Mouse (Mus musculus): ENCODE measurements at regions not wholly inside any gene's neighbourhood (a gene's known extent, or its start where the extent isn't known, plus 50 kb on each side); places are given as distances from the start of the nearest gene placed in this dataset.

DNA sequence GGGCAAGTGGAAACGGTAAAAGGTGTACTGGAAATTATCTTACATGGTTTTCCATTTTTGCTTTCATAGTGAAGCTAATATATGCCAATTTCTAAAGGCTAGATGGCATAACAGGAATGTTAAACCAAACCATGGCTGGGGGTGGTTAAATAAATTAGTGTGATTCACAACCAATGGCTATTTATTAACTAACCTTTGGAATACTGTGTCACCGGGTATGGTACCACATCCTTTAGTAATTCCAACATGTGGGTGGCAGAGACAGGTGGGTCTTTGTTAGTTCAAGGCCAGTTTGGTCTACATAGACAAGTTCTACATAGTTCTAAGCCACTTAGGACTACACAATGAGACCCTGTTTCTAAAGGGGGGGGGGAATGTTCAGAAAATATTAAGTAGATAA is 179.8 kb upstream of the Plxnc1 start:
- DNase-seq (ENCODE audit: low spot score in 2 of 2): no peak

- no peak for DNase-seq (ENCODE audit: low spot score in 2 of 2)
Measured at GRCm38 (mm10) chr10:95120007-95120406, 175.4 kb upstream of the Plxnc1 start.

DNA sequence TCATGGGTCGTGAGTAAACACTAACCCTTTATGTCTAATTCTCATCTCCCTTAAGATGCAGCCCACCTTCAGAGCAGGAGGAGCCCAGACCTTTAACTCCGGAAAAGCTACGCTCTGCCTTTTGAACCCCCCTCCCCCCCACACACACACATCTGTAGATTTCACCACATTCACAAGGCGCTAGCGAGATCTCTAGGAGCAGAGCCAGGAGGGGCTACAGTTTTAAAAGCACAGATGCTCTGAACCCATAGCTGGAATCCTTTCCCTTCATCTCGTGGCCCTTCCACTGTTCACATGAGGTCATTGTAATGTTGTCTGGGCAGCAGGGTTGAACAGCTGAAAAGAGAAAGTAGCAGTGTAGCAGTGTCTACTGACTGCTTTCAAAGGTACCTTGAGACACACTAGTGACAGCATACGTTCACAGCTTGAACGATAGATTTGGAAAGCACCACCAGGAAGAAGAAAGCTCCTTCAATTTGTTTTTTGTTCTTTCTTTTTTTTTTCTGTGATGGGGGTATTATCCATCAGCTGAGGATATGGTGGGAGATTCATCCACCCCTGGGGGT is 174.2 kb upstream of the Plxnc1 start:
- no peak for DNase-seq (ENCODE audit: low spot score in 2 of 2)

- DNase-seq (ENCODE audit: low spot score in 2 of 2): no peak
Measured at GRCm38 (mm10) chr10:95117731-95118212, 173.1 kb upstream of the Plxnc1 start.

DNA sequence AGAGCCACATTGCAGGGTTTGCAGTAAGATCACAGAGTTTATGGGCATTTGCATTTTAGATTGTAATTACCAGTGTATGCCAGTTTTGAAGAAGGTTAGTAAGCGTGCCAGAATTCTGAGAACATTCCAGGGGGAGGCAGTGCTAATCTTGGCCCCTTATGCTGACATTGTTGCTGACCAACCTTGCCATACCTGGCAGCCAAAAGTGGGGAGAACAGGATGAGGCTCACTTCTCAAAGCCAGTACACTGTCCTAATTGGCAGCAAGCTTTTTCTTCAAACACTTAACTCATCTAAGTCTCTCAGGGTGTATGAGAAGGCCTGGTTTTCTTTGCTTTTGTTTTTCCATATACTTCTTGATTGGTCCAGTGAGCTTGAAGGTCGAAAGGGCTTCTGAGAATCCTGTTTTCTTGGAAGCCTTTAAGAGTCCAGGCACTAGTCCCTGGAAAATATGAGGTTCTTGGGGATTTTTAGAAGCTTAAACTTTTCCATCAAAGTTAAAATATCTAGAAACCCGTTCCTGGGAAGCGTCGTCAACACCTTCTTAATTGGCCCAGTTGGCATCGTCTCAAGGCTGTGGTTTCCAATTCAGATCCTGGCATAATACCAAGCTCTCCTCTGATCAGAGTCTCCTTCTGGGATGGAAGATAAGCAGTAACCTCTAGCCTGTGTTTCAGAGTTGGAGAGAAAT is 172.6 kb upstream of the Plxnc1 start:
- no peak for DNase-seq (ENCODE audit: low spot score in 2 of 2)

GRCm38 (mm10) chr10:95116579-95117011 is 172.0 kb upstream of the Plxnc1 start:
- no peak for DNase-seq (ENCODE audit: low spot score in 2 of 2)

- DNase-seq (ENCODE audit: low spot score in 2 of 2): no peak
Measured at GRCm38 (mm10) chr10:95112837-95113388, 168.3 kb upstream of the Plxnc1 start.

DNA sequence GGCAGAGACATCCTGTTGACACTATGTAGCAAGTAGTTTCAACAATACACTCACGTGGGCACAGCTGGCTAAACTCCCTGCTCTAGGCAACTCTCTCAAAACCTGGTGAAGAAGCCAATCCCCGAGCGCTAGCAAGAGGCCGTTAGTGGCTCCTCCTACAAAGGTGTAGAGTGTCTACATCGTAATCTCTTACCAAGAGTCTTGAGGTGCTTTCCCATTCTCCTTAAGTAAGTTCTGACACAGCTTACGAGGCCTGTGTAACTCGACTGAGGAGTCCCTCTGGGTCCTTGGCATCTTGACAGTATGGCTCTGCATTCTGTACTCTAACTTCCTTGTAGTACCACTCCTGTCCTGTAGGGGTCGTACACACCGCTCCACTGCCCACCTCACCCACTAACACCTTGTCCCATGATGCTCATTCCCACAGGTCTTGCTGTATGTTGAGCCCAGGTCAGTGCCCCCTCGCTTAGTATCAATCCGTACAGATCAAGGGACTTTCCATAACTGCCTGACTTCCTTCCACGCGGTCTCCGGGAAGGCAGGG is 167.7 kb upstream of the Plxnc1 start:
- DNase-seq (ENCODE audit: low spot score in 2 of 2): no peak

- no peak for DNase-seq (ENCODE audit: low spot score in 2 of 2)
Measured at GRCm38 (mm10) chr10:95110786-95111185, 166.2 kb upstream of the Plxnc1 start.

- DNase-seq (ENCODE audit: low spot score in 2 of 2): no peak
Measured at GRCm38 (mm10) chr10:95109576-95109975, 164.9 kb upstream of the Plxnc1 start.

GRCm38 (mm10) chr10:95107532-95108251 is 163.1 kb upstream of the Plxnc1 start:
- DNase-seq (ENCODE audit: low spot score in 2 of 2): no peak

DNA sequence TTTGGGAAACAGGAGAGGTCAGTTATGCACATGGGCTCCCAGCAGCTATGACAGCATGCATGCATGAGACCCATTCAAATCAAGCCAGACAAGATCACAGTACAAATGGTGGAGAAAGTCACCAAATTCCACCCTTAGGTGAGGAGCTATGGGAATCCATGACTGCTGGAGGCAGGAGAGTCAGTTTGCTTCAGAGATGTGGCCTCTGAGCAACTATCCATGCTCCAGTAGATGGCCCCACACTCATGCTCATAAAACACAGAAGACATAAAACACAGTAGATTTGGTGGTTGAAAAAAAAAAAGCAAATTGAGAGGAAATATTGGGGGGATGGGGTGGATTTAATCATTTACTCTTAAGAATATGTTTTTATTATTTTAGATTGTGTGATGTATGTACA is 159.2 kb upstream of the Plxnc1 start:
- DNase-seq (ENCODE audit: low spot score in 2 of 2): peak in 1 of 2 experiments; percentile 42

GRCm38 (mm10) chr10:95102981-95103380 is 158.3 kb upstream of the Plxnc1 start:
- no peak for DNase-seq (ENCODE audit: low spot score in 2 of 2)

DNA sequence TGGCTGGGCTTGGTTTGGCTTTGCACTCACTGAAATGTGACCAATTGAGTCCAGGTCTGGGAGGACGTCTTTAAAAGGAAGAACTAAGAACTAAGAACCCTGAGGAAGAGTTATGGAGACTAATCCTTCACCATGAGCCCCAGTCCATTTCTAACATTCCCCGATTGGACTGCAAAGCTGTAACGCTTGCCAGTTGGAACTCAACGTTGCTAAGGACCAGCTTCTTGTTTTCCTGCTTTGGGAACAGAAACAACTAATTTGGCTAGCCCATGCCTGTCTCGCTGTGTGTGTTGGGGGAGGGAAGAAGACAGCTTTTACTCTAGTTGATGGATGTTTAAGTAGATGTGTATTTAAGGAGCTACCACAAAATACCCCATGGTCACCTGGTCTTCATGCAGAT is 155.3 kb upstream of the Plxnc1 start:
- DNase-seq (ENCODE audit: low spot score in 2 of 2): peak; percentile 35 to 38

DNA sequence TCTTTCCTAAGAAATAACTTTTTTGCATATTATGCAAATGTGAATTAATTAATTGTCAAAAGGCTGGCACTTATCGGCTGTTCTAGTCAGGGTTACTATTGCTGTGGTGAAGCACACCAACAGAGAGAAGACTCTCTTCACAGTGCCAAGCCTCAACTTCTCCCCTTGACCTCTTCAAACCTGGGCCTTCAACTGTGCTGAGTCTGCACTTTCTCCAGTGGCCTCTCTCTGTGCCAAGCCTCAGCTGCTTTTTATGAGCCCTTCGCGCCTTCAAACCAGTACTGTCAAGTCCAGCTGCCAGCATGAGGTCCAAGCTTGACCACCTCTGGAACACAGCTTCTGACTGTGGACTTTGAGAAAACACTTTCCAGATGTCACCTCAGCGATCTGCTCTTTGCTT is 151.2 kb upstream of the Plxnc1 start:
- DNase-seq (ENCODE audit: low spot score in 2 of 2): no peak

- DNase-seq (ENCODE audit: low spot score in 2 of 2): no peak
Measured at GRCm38 (mm10) chr10:95094771-95095170, 150.1 kb upstream of the Plxnc1 start.

DNA sequence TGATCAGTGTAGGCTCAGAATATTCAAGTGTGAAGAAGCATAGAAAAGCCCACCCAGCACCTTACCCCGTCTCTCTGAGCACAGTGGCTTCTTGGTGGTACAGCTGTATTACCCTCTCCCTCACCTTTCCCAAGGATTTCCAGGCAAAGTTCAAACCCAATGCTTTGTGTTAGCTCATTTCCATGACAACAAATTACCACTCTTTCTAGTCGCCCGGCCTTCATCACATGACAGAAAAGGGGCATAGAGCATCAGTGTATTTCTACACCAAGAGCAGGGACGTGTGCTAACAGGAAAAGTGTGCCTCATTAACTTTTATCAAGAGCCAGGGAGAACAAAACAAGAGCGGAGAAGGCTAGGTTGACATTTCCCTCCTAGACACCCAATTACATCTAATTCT is 148.6 kb upstream of the Plxnc1 start:
- DNase-seq (ENCODE audit: low spot score in 2 of 2): no peak

- DNase-seq (ENCODE audit: low spot score in 2 of 2): no peak
Measured at GRCm38 (mm10) chr10:95091086-95091485, 146.5 kb upstream of the Plxnc1 start.

GRCm38 (mm10) chr10:95090641-95091040 is 146.0 kb upstream of the Plxnc1 start:
- DNase-seq (ENCODE audit: low spot score in 2 of 2): no peak

DNA sequence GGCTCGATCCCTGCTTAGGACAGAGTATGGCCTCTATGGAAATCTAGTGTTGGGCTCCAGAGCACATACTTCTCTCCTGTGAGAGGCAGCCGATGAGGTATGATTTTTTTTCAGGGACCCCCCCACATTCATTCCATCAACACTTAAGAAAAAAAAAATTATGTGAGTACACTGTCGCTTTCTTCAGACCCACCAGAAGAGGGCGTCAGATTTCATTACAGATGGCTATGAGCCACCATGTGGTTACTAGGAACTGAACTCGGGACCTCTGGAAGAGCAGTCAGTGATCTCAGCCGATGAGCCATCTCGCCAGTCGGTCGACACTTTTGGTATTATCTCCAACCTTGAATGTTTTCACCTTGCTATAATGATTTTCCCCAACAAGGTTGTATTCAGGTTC is 145.4 kb upstream of the Plxnc1 start:
- DNase-seq (ENCODE audit: low spot score in 2 of 2): no peak

GRCm38 (mm10) chr10:95087864-95088570 is 143.4 kb upstream of the Plxnc1 start:
- DNase-seq (ENCODE audit: low spot score in 2 of 2): peak; percentile 56 to 67
